Mouse (Mus musculus) mouse embryonic stem cell (cell line): ENCODE measurements around the gene Ltbp1.

Experiments used
- in situ Hi-C, 2 experiments: fragments of 300-500 bp; cut with MboI; formaldehyde crosslinking; loops; 1 replicate in 1 of 2; 3 replicates in 1 of 2; pipeline ENCODE4 v1.14.3; 2019 to 2020; ENCODE audit warnings: low sequenced_read_pairs in 2 of 2, low pct_unique_long_range_greater_than_20kb in 1 of 2, mixed read lengths in 1 of 2; ENCODE audit not compliant: unreplicated experiment in 1 of 2

Ltbp1 gene

DNA sequence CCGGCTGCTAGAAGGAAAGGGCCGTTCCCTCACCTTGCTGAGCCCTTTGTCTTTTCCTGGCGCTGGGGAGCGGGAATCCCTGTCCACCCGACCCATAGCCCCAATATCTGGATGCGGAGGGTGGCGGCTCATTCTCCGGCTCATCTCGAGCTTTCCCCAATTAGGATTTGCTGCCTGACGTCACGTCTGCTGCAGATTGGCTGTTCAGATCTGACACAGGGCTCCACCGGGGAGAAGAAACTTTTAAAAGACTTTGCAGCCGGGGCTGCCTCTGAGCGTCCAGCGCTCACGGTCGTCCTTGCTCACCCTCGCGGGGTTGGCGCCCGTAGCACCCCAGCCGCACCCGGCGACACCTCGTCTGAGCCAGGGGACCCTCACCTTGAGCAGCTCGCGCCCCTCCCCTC is at the start of gene Ltbp1:
Ltbp1 (plus strand) TSS at position 288 of the 404 bp plus-strand sequence.
- in situ Hi-C loops = loop anchor here (10.0 to 25.0 kb wide), 2 partner anchors 180 to 193 kb away; no protein-coding TSS in a partner anchor

DNA sequence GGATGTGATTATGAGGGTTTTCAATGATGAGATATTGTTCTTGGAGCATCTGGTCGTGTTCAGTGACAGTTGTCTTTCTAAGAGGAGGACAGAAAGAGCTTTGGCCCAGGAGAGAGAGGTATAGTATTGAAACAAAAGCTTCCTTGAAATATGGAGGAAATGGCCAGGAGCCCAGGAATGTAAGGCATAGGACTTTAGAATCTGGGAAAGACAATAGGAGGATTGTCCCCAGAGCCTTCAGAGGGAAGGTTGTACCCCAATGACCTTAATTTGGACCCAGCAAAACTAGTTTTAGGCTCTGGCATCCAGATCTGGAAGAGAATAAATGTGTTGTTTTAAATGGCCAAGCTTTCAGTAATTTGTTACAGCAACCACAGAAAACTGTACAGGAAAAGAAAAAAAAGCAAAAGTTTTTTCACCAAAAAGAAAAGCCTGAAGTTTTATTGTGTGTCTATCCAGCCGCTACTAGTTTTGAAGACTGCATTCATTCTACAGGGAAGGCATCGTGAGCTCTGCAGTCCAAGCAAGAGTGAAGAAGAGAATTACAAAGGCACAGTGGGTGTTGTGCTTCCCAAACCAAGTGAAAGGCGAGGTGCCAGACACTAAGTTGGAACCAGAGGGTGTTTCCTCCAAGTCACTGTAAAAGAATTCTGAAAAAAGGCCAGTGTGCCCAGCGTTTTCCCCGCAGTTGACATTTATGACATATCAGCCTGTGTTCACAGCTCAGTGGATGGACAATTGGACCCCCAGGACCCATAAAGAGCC is 45.7 kb upstream of the Ltbp1 start:
- in situ Hi-C loops = no loop called here

GRCm38 (mm10) chr17:74963222-74963621 is 42.1 kb upstream of the Ltbp1 start:
- in situ Hi-C loops = no loop called here

DNA sequence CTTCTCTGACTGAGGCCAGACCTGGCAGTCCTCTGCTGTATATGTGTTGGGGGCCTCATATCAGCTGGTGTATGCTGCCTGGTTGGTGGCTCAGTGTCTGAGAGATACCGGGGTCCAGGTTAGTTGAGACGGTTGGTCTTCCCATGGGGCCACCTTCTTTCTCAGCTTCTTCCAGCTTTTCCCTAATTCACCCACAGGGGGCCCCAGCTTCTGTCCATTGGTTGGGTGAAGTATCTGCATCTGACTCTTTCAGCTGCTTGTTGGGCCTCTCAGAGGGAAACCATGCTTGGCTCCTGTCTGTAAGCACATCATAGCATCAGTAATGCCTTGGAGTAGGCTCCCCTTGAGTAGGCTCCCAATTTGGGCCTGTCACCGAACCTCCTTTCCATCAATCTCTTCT is 41.5 kb upstream of the Ltbp1 start:
- in situ Hi-C loops = no loop called here

DNA sequence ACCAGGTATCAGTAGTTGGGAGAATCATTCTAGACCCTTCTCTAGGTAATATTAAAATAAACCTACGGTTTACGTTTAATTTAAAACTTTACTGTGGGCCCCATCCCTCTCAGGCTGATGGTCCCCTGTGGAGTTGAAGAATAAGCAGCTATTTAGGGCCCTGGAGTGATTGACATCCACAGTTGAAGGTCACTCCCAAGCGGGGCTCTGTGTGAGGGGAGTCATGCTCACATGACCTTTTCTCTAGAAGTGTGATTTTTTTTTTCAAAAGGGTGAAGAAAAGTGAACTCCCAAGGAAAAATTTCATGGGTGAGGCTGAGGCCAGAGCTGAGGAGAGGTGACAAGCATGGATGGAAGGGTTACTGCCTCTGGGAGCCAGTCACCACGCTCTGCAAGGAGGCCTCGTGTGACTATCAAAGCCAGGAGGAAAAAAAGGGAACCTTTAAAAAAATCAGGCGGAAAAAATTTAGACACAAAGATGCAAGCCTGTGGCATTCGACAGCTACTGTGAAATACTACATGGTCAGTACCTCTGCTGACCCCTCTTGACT is 38.0 kb upstream of the Ltbp1 start:
- in situ Hi-C loops = no loop called here

- in situ Hi-C loops = no loop called here
Observed at GRCm38 (mm10) chr17:74968152-74968712, 37.1 kb upstream of the Ltbp1 start.

GRCm38 (mm10) chr17:74968738-74969271 is 36.6 kb upstream of the Ltbp1 start:
- in situ Hi-C loops = no loop called here

DNA sequence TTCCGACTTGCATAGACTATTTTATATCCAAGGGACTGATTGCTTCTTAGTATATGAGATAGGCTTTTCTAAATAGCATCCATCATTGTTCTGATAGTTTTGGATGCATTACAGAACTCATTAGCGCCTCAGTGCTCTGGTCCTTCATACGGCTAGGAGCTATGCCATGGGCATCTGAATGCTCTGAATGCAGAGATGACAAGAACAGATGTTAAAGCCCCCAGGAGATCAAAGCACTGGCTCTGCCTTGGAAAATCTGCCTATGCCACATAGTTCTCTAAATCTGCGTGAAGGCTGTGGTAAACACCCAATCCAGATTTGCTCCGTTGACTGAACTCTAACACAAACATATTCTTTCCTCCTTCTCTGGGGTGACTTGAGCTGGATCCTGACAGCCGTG is 30.2 kb upstream of the Ltbp1 start:
- in situ Hi-C loops = no loop called here

DNA sequence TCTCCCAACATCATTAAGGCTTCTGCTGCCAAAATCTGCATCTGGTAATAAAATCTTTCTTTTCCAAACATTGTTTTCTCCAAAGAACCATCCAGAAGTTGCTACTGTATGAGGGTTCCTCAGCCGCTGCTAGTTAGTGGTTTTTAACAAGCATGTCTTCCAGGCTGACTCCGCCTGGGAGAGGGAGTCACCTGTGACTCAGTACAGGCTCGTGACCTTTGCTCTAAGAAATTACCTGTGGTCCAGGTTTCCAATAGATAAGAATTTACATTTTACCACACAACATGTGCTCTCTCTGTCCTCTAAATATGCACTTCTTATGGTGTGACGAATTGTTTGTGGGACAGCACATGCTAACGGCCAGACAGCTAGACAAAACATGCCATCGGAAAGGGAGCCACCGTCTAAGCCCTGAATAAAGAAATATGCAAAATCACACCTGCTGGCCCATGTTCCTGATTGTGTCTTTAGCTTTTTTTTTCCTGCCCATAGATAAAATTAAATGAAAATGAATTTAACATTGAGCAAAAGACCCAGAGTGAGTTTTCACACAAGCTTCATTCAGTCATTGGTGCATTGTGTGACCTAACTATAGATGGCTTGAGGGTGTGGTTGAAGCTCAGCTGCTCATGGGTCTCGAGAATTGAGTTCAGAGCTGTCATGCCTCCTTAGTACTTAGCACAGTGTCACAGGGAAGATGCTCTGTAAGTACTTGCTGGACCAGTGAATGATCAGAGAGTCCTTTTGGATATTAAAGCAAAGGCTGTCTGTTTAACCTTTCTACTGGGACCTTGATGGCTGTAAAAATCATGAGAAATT is 29.0 kb upstream of the Ltbp1 start:
- in situ Hi-C loops = no loop called here

- in situ Hi-C loops = no loop called here
Observed at GRCm38 (mm10) chr17:74979767-74980166, 25.6 kb upstream of the Ltbp1 start.

DNA sequence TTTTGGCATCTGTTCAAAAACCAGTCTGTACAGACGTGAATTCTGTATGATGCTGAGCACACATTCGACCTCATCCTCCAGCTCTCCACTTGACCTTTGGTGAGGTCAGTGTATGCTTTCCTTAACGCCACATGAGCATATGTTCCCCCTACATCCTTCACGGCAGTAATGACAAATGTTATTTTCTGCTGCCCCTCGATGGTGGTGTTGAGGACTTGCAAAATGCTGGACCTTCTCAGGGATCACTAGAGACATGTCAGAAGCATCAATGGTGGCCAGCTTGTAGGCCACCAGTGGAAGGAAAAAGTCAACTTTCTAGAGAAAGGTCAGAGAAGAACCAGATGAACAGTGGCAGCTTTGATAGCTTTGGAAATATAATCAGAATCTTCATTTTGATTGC is 23.7 kb upstream of the Ltbp1 start:
- in situ Hi-C loops = no loop called here

DNA sequence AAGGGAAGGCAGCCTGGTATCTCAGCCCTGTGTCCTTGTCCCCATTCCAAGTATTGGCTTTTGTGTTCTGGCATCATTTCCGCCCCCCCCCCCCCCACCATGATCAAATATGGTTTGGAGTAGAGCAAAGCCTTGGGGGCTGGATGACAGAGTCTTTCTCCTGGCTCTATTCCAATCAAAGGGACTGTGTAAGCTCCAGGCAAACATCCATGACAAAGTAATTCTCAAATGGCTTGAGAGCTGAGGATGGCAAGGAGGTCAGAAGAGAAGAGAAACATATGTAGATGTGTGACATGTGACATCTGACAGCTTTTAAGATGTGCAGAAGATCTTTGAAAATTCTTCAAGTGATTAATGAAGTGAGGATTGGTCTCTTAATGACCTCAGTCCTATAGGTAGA is 22.5 kb upstream of the Ltbp1 start:
- in situ Hi-C loops = no loop called here

DNA sequence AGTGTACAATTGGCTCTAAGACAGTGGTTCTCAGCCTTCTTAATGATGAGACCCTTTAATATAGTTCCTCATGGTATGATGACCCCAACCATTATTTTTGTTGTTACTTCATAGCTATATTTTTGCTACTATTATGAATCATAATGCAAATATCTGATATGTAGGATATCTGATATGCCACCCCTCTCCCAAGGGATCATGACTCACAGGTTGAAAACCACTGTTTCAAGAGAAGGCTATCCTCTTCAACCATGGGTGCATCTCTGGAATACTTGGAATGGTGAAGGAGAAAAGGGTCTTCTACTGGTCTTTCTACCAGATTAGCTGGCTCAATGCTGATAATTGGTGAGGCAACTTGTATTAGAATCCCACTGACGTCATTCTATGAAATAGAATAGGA is 21.3 kb upstream of the Ltbp1 start:
- in situ Hi-C loops = no loop called here

- in situ Hi-C loops = no loop called here
Observed at GRCm38 (mm10) chr17:74984681-74985080, 20.7 kb upstream of the Ltbp1 start.

GRCm38 (mm10) chr17:74987067-74987466 is 18.3 kb upstream of the Ltbp1 start:
- in situ Hi-C loops = no loop called here

DNA sequence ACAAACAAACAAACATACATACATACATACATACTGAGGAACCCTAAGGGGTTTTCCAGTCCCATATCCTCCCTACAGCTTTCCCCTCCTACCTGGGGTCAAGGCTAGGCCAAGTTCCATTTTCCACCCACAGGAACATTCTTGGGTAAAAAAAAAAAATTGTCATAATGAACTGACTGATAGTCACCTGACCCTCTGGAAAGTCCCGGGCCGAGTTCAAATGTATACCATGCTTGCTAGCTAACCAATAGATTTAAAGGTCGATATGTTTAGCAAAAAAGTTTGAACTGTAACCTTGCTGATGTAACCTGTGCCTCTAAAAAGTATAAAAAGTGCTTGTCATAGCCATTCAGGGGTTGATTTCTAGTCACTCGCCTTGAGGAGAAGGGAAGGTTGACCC is 15.7 kb upstream of the Ltbp1 start:
- in situ Hi-C loops = no loop called here

- in situ Hi-C loops = no loop called here
Observed at GRCm38 (mm10) chr17:74990561-74990960, 14.8 kb upstream of the Ltbp1 start.

GRCm38 (mm10) chr17:74993726-74994581 is 11.4 kb upstream of the Ltbp1 start:
- in situ Hi-C loops = no loop called here
